9 mouse cellular contexts compared by ENCODE assay signal in the genomic region with DNA sequence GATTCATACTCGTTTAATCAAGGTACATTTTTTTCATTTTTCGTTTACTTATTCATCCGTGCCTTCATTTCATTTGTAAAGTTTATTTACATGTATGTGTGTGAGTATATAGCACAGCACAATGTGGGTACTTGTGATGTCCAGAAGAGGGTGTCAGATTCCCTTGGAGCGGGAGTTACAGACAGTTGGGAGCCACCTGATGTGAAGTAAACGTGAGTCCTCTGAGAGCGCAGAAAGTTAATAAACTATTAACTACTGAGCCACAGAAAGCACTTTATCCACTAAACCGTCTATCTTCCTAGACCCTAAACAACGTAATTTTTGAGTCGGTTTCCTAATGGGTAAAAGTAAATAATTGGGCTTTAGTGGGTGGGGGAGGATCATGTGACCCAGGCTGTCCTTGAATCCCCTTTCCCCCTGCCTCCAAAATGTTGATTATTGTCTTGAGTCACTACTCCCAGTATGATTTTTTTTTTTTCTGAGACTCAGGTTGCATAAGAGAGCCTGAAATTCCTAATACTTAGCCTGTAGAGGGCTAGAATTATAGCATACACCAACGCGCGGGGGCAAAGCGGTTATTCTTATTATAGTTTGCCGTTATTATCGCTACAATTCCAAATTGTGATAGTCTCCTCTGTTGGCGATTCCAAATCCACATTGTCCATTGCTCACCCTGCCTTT. TPM values are rescaled to one million over a fixed set of nuclear protein-coding genes. Genes with fewer than 3 reads are reported as not detected.
DNase-seq lines count a peak whose midpoint lies in the region; ATAC-seq and TF ChIP-seq lines count a peak whose summit lies in the region.
"Had no signal": no experiment of that assay in that cellular context is flagged by ENCODE, and none has a peak within 500 bp of the region (broad histone marks: within the 10 kb centered on the region; RNA-seq: fewer than 3 reads in every experiment).

No protein-coding gene starts in this region.

- TF ChIP-seq POLR2A in cortical plate, adult 2 months (IDR thresholded peaks at IDR 0.05; ENCODE audit: extremely low read depth, insufficient read depth, low read length) = no peak

- 22% methylated on average over 16 of the region's 16 CpGs for WGBS in lung, embryonic 14.5 days
- 23% methylated on average over 16 of the region's 16 CpGs for WGBS in intestine, postnatal 0 days
- whole genome bisulfite sequencing in neural tube, embryonic 13.5 days = 23% methylated on average over 16 of the region's 16 CpGs

- H3K36me3 ChIP-seq in lung, embryonic 14.5 days (ENCODE audit: insufficient read depth) = no peaks in the 10 kb centered on the region
- H3K36me3 ChIP-seq in intestine, postnatal 0 days (ENCODE audit: control insufficient read depth, insufficient read depth) = no peaks in the 10 kb centered on the region; the same call in 1 of the 2 replicates
- no peaks in the 10 kb centered on the region for H3K36me3 ChIP-seq in neural tube, embryonic 13.5 days

- H3K4me1 ChIP-seq in lung, embryonic 14.5 days (ENCODE audit: insufficient read depth) = no peaks in the 10 kb centered on the region; the same call in 1 of the 2 replicates
- H3K4me1 ChIP-seq in cortical plate, adult 2 months (ENCODE audit: control insufficient read depth, insufficient read depth, low read length) = peaks cover 3% of the 10 kb centered on the region; the same call in 1 of the 2 replicates
- 0 out of 2 replicates have a peak, but pooled peaks cover 10% of the 10 kb centered on the region for H3K4me1 ChIP-seq in intestine, postnatal 0 days (replicated peaks; ENCODE audit: control insufficient read depth, insufficient read depth, low read length)
- peaks cover 38% of the 10 kb centered on the region for H3K4me1 ChIP-seq in neural tube, embryonic 13.5 days (replicated peaks)

- H3K9me3 ChIP-seq in lung, embryonic 14.5 days (ENCODE audit: low read depth, low read length) = no peaks in the 10 kb centered on the region
- H3K9me3 ChIP-seq in intestine, postnatal 0 days (ENCODE audit: control insufficient read depth) = no peaks in the 10 kb centered on the region
- no peaks in the 10 kb centered on the region for H3K9me3 ChIP-seq in neural tube, embryonic 13.5 days

- ATAC-seq in lung, embryonic 14.5 days (ENCODE audit: insufficient read depth) = peak; percentile 54
- peak; percentile 12 for ATAC-seq in intestine, postnatal 0 days
- ATAC-seq in neural tube, embryonic 13.5 days (ENCODE audit: low read depth) = peak; percentile 32; the same call in 1 of the 2 replicates

- peak; percentile 26; the same call in 1 of the 2 replicates for TF ChIP-seq CTCF in lung, embryonic 14.5 days (IDR thresholded peaks at IDR 0.05; ENCODE audit: low read depth)
- TF ChIP-seq CTCF in cortical plate, adult 2 months (IDR thresholded peaks at IDR 0.05; ENCODE audit: extremely low read depth, insufficient read depth, low read length) = no peak
- TF ChIP-seq CTCF in intestine, postnatal 0 days (IDR thresholded peaks at IDR 0.05; ENCODE audit: low read depth) = no peak

- H3K9ac ChIP-seq in lung, embryonic 14.5 days = peak overlapping the region; percentile 93
- peak overlapping the region; percentile 97 for H3K9ac ChIP-seq in intestine, postnatal 0 days (ENCODE audit: low read depth, low read length)
- H3K9ac ChIP-seq in neural tube, embryonic 13.5 days = peak overlapping the region; percentile 97

- H3K4me3 ChIP-seq in lung, embryonic 14.5 days (ENCODE audit: low read depth, low read length) = peak overlapping the region; percentile 95
- peak overlapping the region; percentile 85 for H3K4me3 ChIP-seq in cortical plate, adult 2 months (ENCODE audit: insufficient read depth, low read length)
- peak overlapping the region; percentile 96 for H3K4me3 ChIP-seq in intestine, postnatal 0 days (ENCODE audit: low read depth, low read length)
- H3K4me3 ChIP-seq in neural tube, embryonic 13.5 days = peak overlapping the region; percentile 99

- peak; percentile 31 for DNase-seq in lung, embryonic 14.5 days
- DNase-seq in lung, postnatal 4 days = no peak
- no peak for DNase-seq in frontal cortex, postnatal 25 days (ENCODE audit: low spot score in 2 of 2)
- no peak for DNase-seq in layer of hippocampus, postnatal 14 days (ENCODE audit: low spot score in 2 of 2)
- no peak for DNase-seq in layer of hippocampus, adult 8-10 months (ENCODE audit: low spot score in 2 of 2)

- H3K27me3 ChIP-seq in lung, embryonic 14.5 days (ENCODE audit: insufficient read depth, low read length) = no peaks in the 10 kb centered on the region
- H3K27me3 ChIP-seq in intestine, postnatal 0 days (replicated peaks; ENCODE audit: control insufficient read depth, insufficient read depth, low read length) = no peaks in the 10 kb centered on the region
- H3K27me3 ChIP-seq in neural tube, embryonic 13.5 days = no peaks in the 10 kb centered on the region

- H3K27ac ChIP-seq in lung, embryonic 14.5 days (ENCODE audit: low read depth) = peak overlapping the region; percentile 66; the same call in 1 of the 2 replicates
- peak overlapping the region; percentile 92 for H3K27ac ChIP-seq in cortical plate, adult 2 months (ENCODE audit: insufficient read depth, low read length)
- peak overlapping the region; percentile 99; the same call in 1 of the 2 replicates for H3K27ac ChIP-seq in intestine, postnatal 0 days (ENCODE audit: low read depth, low read length)
- H3K27ac ChIP-seq in neural tube, embryonic 13.5 days (replicated peaks) = peak overlapping the region; percentile 96

- peak overlapping the region; percentile 86 for H3K4me2 ChIP-seq in lung, embryonic 14.5 days
- H3K4me2 ChIP-seq in intestine, postnatal 0 days (replicated peaks; ENCODE audit: low read depth) = peak overlapping the region; percentile 76
- H3K4me2 ChIP-seq in neural tube, embryonic 13.5 days = peak overlapping the region; percentile 78

RNA-seq across cellular contexts. Expression of a gene that starts 0.6 kb away (rescaled TPM):
- 527 and 554 TPM in 2 replicates for polyA plus RNA-seq in lung, embryonic 14.5 days (2014; fragmentation: Nextera tagmentation; extraction: Ambion mirVana)
- 384 and 401 TPM in 2 replicates for polyA plus RNA-seq in cortical plate, adult 2 months (2012; rRNA removed)
- 1,449 and 1,523 TPM in 2 replicates for polyA plus RNA-seq in intestine, postnatal 0 days (2015; fragmentation: Nextera tagmentation; extraction: Ambion mirVana)
- polyA plus RNA-seq in neural tube, embryonic 13.5 days (2015; fragmentation: Nextera tagmentation; extraction: Ambion mirVana) = 922 and 997 TPM in 2 replicates
- total RNA-seq in layer of hippocampus, postnatal 14 days (2021) = 100 to 1,000 TPM; 465 to 477 TPM
- 100 to 1,000 TPM; 345 to 380 (median 364) TPM for total RNA-seq in layer of hippocampus, adult 8-10 months (2022)

RNA-seq across cellular contexts. Expression of a gene that starts 16.7 kb away (rescaled TPM):
- 2.3 and 2.4 TPM in 2 replicates for polyA plus RNA-seq in lung, embryonic 14.5 days (2014; fragmentation: Nextera tagmentation; extraction: Ambion mirVana)
- 15.1 and 16.0 TPM in 2 replicates for polyA plus RNA-seq in cortical plate, adult 2 months (2012; rRNA removed)
- 3.2 and 4.8 TPM in 2 replicates for polyA plus RNA-seq in intestine, postnatal 0 days (2015; fragmentation: Nextera tagmentation; extraction: Ambion mirVana)
- 21.0 and 21.9 TPM in 2 replicates for polyA plus RNA-seq in neural tube, embryonic 13.5 days (2015; fragmentation: Nextera tagmentation; extraction: Ambion mirVana)
- total RNA-seq in layer of hippocampus, postnatal 14 days (2021) = 10 to 100 TPM in 1 of 2 experiments, 1 to 10 TPM in 1; 8.0 to 12.2 TPM
- 10 to 100 TPM in 3 of 4 experiments, 1 to 10 TPM in 1; 9.1 to 11.8 (median 10.3) TPM for total RNA-seq in layer of hippocampus, adult 8-10 months (2022)
- total RNA-seq: hematopoietic stem cell, adult 5-6 weeks had no signal

RNA-seq across cellular contexts. Expression of a gene that starts 16.8 kb away (rescaled TPM):
- 20.2 and 22.4 TPM in 2 replicates for polyA plus RNA-seq in lung, embryonic 14.5 days (2014; fragmentation: Nextera tagmentation; extraction: Ambion mirVana)
- polyA plus RNA-seq in cortical plate, adult 2 months (2012; rRNA removed) = 9.5 and 10.9 TPM in 2 replicates
- 6.9 and 7.8 TPM in 2 replicates for polyA plus RNA-seq in intestine, postnatal 0 days (2015; fragmentation: Nextera tagmentation; extraction: Ambion mirVana)
- 20.2 and 20.6 TPM in 2 replicates for polyA plus RNA-seq in neural tube, embryonic 13.5 days (2015; fragmentation: Nextera tagmentation; extraction: Ambion mirVana)
- 10 to 100 TPM; 20.9 to 23.4 TPM for total RNA-seq in layer of hippocampus, postnatal 14 days (2021)
- 10 to 100 TPM; 16.0 to 23.5 (median 20.0) TPM for total RNA-seq in layer of hippocampus, adult 8-10 months (2022)

RNA-seq across cellular contexts. Expression of a gene that starts 32.0 kb away (rescaled TPM):
- 35.1 and 38.1 TPM in 2 replicates for polyA plus RNA-seq in lung, embryonic 14.5 days (2014; fragmentation: Nextera tagmentation; extraction: Ambion mirVana)
- 101 and 102 TPM in 2 replicates for polyA plus RNA-seq in cortical plate, adult 2 months (2012; rRNA removed)
- polyA plus RNA-seq in intestine, postnatal 0 days (2015; fragmentation: Nextera tagmentation; extraction: Ambion mirVana) = 22.8 and 27.5 TPM in 2 replicates
- 70.8 and 73.1 TPM in 2 replicates for polyA plus RNA-seq in neural tube, embryonic 13.5 days (2015; fragmentation: Nextera tagmentation; extraction: Ambion mirVana)
- total RNA-seq in layer of hippocampus, postnatal 14 days (2021) = 10 to 100 TPM; 71.3 to 78.8 TPM
- total RNA-seq in layer of hippocampus, adult 8-10 months (2022) = 10 to 100 TPM; 68.8 to 80.6 (median 77.5) TPM

RNA-seq across cellular contexts. Expression of a gene that starts 40.2 kb away (rescaled TPM):
- 54.2 and 55.6 TPM in 2 replicates for polyA plus RNA-seq in lung, embryonic 14.5 days (2014; fragmentation: Nextera tagmentation; extraction: Ambion mirVana)
- 41.7 and 45.2 TPM in 2 replicates for polyA plus RNA-seq in cortical plate, adult 2 months (2012; rRNA removed)
- polyA plus RNA-seq in intestine, postnatal 0 days (2015; fragmentation: Nextera tagmentation; extraction: Ambion mirVana) = 90.2 and 92.3 TPM in 2 replicates
- polyA plus RNA-seq in neural tube, embryonic 13.5 days (2015; fragmentation: Nextera tagmentation; extraction: Ambion mirVana) = 48.0 and 53.7 TPM in 2 replicates
- total RNA-seq in layer of hippocampus, postnatal 14 days (2021) = 10 to 100 TPM; 26.6 to 28.0 TPM
- 10 to 100 TPM; 26.5 to 35.2 (median 31.9) TPM for total RNA-seq in layer of hippocampus, adult 8-10 months (2022)
